Mouse (Mus musculus) layer of hippocampus, postnatal 25 days (tissue): ENCODE results near the gene Wdr89. TPM values are rescaled to one million over a fixed set of nuclear protein-coding genes. Genes with fewer than 3 reads are reported as not detected.
"Not testable (repeated sequence)": the region's sequence is repeated elsewhere in the genome, so short reads cannot be mapped to it uniquely, and the experiment has no call there.

Experiments used
- DNase-seq, 2 experiments: peaks; one replicate each; pipeline ENCODE4 v3.0.0; 2022; ENCODE audit warnings: mixed read lengths in 2 of 2, low spot score in 1 of 2; ENCODE audit errors: extremely low spot score in 1 of 2
- total RNA-seq, 2 experiments: library from RNA; stranded (reverse); gene quantifications; 2 replicates each; pipeline ENCODE4 v1.2.3; 2021

Gene Wdr89
- total RNA-seq: 1 to 10 TPM; 3.5 to 3.9 TPM

GRCm38 (mm10) chr12:75669258-75670106 lies at the start of gene Wdr89:
Gene Wdr89, minus strand, starts transcription at chr12:75669537.
- DNase-seq: peak; percentile 91 to 93

GRCm38 (mm10) chr12:75713596-75713995 lies 44.3 kb upstream of the Wdr89 start:
- no peak for DNase-seq

GRCm38 (mm10) chr12:75712905-75713304 lies 43.6 kb upstream of the Wdr89 start:
- DNase-seq: not testable (repeated sequence)

GRCm38 (mm10) chr12:75710596-75711376 lies 41.4 kb upstream of the Wdr89 start:
- no peak for DNase-seq

- no peak for DNase-seq
Measured at GRCm38 (mm10) chr12:75709506-75709905, 40.2 kb upstream of the Wdr89 start.

GRCm38 (mm10) chr12:75706670-75707069 lies 37.3 kb upstream of the Wdr89 start:
- no peak for DNase-seq

- no peak for DNase-seq
Measured at GRCm38 (mm10) chr12:75702739-75703122, 33.4 kb upstream of the Wdr89 start.

- no peak for DNase-seq
Measured at GRCm38 (mm10) chr12:75702084-75702738, 32.9 kb upstream of the Wdr89 start.

- DNase-seq: peak in 1 of 2 experiments; percentile 14
Measured at GRCm38 (mm10) chr12:75701173-75702083, 32.1 kb upstream of the Wdr89 start.

GRCm38 (mm10) chr12:75698692-75699091 lies 29.4 kb upstream of the Wdr89 start:
- no peak for DNase-seq

GRCm38 (mm10) chr12:75695845-75696244 lies 26.5 kb upstream of the Wdr89 start:
- not testable (repeated sequence) for DNase-seq

- no peak for DNase-seq
Measured at GRCm38 (mm10) chr12:75689003-75689402, 19.7 kb upstream of the Wdr89 start.

GRCm38 (mm10) chr12:75687314-75687713 lies 18.0 kb upstream of the Wdr89 start:
- no peak for DNase-seq

GRCm38 (mm10) chr12:75684026-75684425 lies 14.7 kb upstream of the Wdr89 start:
- not testable (repeated sequence) for DNase-seq

GRCm38 (mm10) chr12:75683598-75683997 lies 14.3 kb upstream of the Wdr89 start:
- DNase-seq: no peak

GRCm38 (mm10) chr12:75682842-75683241 lies 13.5 kb upstream of the Wdr89 start:
- no peak for DNase-seq

- no peak for DNase-seq
Measured at GRCm38 (mm10) chr12:75681101-75681500, 11.8 kb upstream of the Wdr89 start.

- DNase-seq: no peak
Measured at GRCm38 (mm10) chr12:75678393-75678792, 9.1 kb upstream of the Wdr89 start.

GRCm38 (mm10) chr12:75672630-75673029 lies 3.3 kb upstream of the Wdr89 start:
- DNase-seq: no peak

GRCm38 (mm10) chr12:75671759-75672315 lies 2.5 kb upstream of the Wdr89 start:
- DNase-seq: no peak
